Mouse (Mus musculus): ENCODE data around the gene Pde10a. TPM values are rescaled to one million over a fixed set of nuclear protein-coding genes. Genes with fewer than 3 reads are reported as not detected.

Gene Pde10a
- total and polyA plus RNA-seq, 2 experiments from 2014 or later = 1.5 to 3.0 TPM

- Histone ChIP-seq H3K4me2 (ENCODE audit: low read depth, low read length) (peak overlapping the region; percentile 90), H3K27me3 (ENCODE audit: control insufficient read depth, insufficient read depth, low read length) (peaks cover 96% of the 10 kb centered on the region), H3K4me3 (ENCODE audit: low read depth, low read length) (peak overlapping the region; percentile 66), H3K9ac (replicated peaks; ENCODE audit: low read depth, low read length) (peak overlapping the region; percentile 41), H3K9me3 (replicated peaks; ENCODE audit: control insufficient read depth, low read length) (no peaks in the 10 kb centered on the region), H3K27ac (ENCODE audit: low read depth) (peak overlapping the region; percentile 49), H3K4me1 (ENCODE audit: control insufficient read depth, insufficient read depth) (peaks cover 12% of the 10 kb centered on the region), H3K36me3 (replicated peaks; ENCODE audit: control insufficient read depth, insufficient read depth, low read length) (no peaks in the 10 kb centered on the region)
- TF ChIP-seq EP300 (IDR thresholded peaks at IDR 0.05; ENCODE audit: low read depth) = no peak
- TF ChIP-seq CTCF (IDR thresholded peaks at IDR 0.05; ENCODE audit: low read depth) = no peak
- no peak for DNase-seq (ENCODE audit: low spot score)
- ATAC-seq (ENCODE audit: insufficient read depth, low read depth) = peak; percentile 64
- under 1% methylated on average over 40 of the region's 72 CpGs for WGBS
These were observed 276.1 kb downstream of the Pde10a start for GRCm38 (mm10) chr17:8801083-8801854.

GRCm38 (mm10) chr17:8801855-8802104, 276.6 kb downstream of the Pde10a start:
- no peak for TF ChIP-seq CTCF (IDR thresholded peaks at IDR 0.05; ENCODE audit: low read depth)
- DNase-seq (ENCODE audit: low spot score) (no peak), ATAC-seq (ENCODE audit: insufficient read depth, low read depth) (no peak)
- WGBS = under 1% methylated on average over 31 of the region's 31 CpGs
- Histone ChIP-seq H3K36me3 (replicated peaks; ENCODE audit: control insufficient read depth, insufficient read depth, low read length) (no peaks in the 10 kb centered on the region), H3K9me3 (replicated peaks; ENCODE audit: control insufficient read depth, low read length) (no peaks in the 10 kb centered on the region), H3K4me1 (ENCODE audit: control insufficient read depth, insufficient read depth) (peaks cover 12% of the 10 kb centered on the region), H3K4me2 (ENCODE audit: low read depth, low read length) (peak overlapping the region; percentile 90), H3K4me3 (ENCODE audit: low read depth, low read length) (peak overlapping the region; percentile 66), H3K9ac (replicated peaks; ENCODE audit: low read depth, low read length) (peak overlapping the region; percentile 41; the same call in 1 of the 2 replicates), H3K27me3 (ENCODE audit: control insufficient read depth, insufficient read depth, low read length) (peaks cover 96% of the 10 kb centered on the region), H3K27ac (ENCODE audit: low read depth) (no peak overlapping the region)

GRCm38 (mm10) chr17:8802161-8802888, 277.2 kb downstream of the Pde10a start:
- DNase-seq (ENCODE audit: low spot score) (no peak), ATAC-seq (ENCODE audit: insufficient read depth, low read depth) (0 out of 2 replicates have a peak, but pooled peaks have one; percentile 14)
- Histone ChIP-seq H3K4me2 (ENCODE audit: low read depth, low read length) (peak overlapping the region; percentile 90), H3K9ac (replicated peaks; ENCODE audit: low read depth, low read length) (peak overlapping the region; percentile 41; the same call in 1 of the 2 replicates), H3K9me3 (replicated peaks; ENCODE audit: control insufficient read depth, low read length) (no peaks in the 10 kb centered on the region), H3K4me1 (ENCODE audit: control insufficient read depth, insufficient read depth) (peaks cover 12% of the 10 kb centered on the region), H3K27ac (ENCODE audit: low read depth) (no peak overlapping the region), H3K27me3 (ENCODE audit: control insufficient read depth, insufficient read depth, low read length) (peaks cover 98% of the 10 kb centered on the region), H3K36me3 (replicated peaks; ENCODE audit: control insufficient read depth, insufficient read depth, low read length) (no peaks in the 10 kb centered on the region), H3K4me3 (ENCODE audit: low read depth, low read length) (peak overlapping the region; percentile 66)
- WGBS = 1% methylated on average over 33 of the region's 33 CpGs
- TF ChIP-seq CTCF (IDR thresholded peaks at IDR 0.05; ENCODE audit: low read depth) = no peak
- TF ChIP-seq EP300 (IDR thresholded peaks at IDR 0.05; ENCODE audit: low read depth) = no peak

- H3K27me3 ChIP-seq (ENCODE audit: control insufficient read depth, insufficient read depth, low read length) = peaks cover 90% of the 10 kb centered on the region
- DNase-seq (ENCODE audit: low spot score) = no peak
- H3K4me1 ChIP-seq (ENCODE audit: control insufficient read depth, insufficient read depth) = peaks cover 12% of the 10 kb centered on the region
- no peak for TF ChIP-seq CTCF (IDR thresholded peaks at IDR 0.05; ENCODE audit: low read depth)
- TF ChIP-seq EP300 (IDR thresholded peaks at IDR 0.05; ENCODE audit: low read depth) = no peak
- no peak for ATAC-seq (ENCODE audit: insufficient read depth, low read depth)
- WGBS = 12% methylated on average over 27 of the region's 27 CpGs
- H3K9ac ChIP-seq (replicated peaks; ENCODE audit: low read depth, low read length) = no peak overlapping the region
- no peaks in the 10 kb centered on the region for H3K36me3 ChIP-seq (replicated peaks; ENCODE audit: control insufficient read depth, insufficient read depth, low read length)
- no peak overlapping the region for H3K27ac ChIP-seq (ENCODE audit: low read depth)
- no peaks in the 10 kb centered on the region for H3K9me3 ChIP-seq (replicated peaks; ENCODE audit: control insufficient read depth, low read length)
- peak overlapping the region; percentile 66 for H3K4me3 ChIP-seq (ENCODE audit: low read depth, low read length)
- H3K4me2 ChIP-seq (ENCODE audit: low read depth, low read length) = peak overlapping the region; percentile 90
These were observed 278.0 kb downstream of the Pde10a start for GRCm38 (mm10) chr17:8802889-8803799.

DNA sequence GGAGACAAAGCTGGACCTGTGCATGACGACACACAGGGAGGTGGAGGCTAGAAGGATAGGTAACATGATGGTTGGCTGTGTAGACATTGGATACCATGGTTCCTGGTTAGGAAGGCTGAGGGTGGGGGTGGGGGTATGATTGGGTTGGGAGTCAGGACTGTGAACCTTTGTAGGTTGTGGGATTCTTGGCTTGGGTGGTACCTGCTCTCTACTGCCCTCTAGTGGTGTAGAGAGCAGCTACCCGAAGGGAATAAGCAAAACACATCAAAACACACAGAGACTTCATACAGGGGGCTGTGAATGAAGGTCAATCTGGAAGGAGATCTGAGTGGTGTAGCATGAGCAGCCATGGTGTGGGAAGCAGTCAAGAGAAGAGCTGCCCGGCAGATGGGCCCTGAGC, 282.2 kb downstream of the Pde10a start:
- no peaks in the 10 kb centered on the region for H3K36me3 ChIP-seq (replicated peaks; ENCODE audit: control insufficient read depth, insufficient read depth, low read length)
- H3K4me1 ChIP-seq (ENCODE audit: control insufficient read depth, insufficient read depth) = peaks cover 13% of the 10 kb centered on the region
- H3K27me3 ChIP-seq (ENCODE audit: control insufficient read depth, insufficient read depth, low read length) = peaks cover 79% of the 10 kb centered on the region
- H3K4me3 ChIP-seq (ENCODE audit: low read depth, low read length) = no peak overlapping the region
- no peaks in the 10 kb centered on the region for H3K9me3 ChIP-seq (replicated peaks; ENCODE audit: control insufficient read depth, low read length)
- 43% methylated on average over 3 of the region's 3 CpGs for WGBS
- ATAC-seq (ENCODE audit: insufficient read depth, low read depth) (0 out of 2 replicates have a peak, but pooled peaks have one; percentile 24), DNase-seq (ENCODE audit: low spot score) (no peak)
- no peak overlapping the region for H3K9ac ChIP-seq (replicated peaks; ENCODE audit: low read depth, low read length)
- no peak for TF ChIP-seq EP300 (IDR thresholded peaks at IDR 0.05; ENCODE audit: low read depth)
- TF ChIP-seq CTCF (IDR thresholded peaks at IDR 0.05; ENCODE audit: low read depth) = peak; percentile 61
- H3K27ac ChIP-seq (ENCODE audit: low read depth) = no peak overlapping the region
- H3K4me2 ChIP-seq (ENCODE audit: low read depth, low read length) = no peak overlapping the region

All from heart, postnatal 0 days (tissue).